Mouse (Mus musculus): Measurements from ENCODE around the gene Naa10. TPM values are rescaled to one million over a fixed set of nuclear protein-coding genes. Genes with fewer than 3 reads are reported as not detected.

The Naa10 gene
- polyA plus RNA-seq, 1 experiment from 2014 or later = 117 TPM

DNA sequence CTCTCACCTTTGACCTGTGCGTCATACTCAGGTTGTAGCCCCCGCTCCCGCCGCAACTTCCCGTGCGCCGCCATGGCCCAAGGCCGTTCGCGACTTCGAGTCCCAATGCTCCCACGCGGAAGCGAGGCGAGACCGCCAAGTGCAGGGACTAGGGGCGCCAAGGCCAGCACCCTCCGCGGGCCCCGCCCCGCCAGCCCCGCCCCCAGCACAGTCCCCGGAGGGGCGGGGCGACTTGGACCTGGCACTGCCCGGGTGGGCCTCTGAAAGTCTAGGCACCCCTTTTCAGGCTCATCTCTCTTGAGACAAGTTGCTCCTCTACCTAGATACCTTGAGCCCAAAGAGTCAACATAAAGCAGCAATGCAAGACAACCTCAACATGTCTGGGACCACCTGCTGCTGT is 10.6 kb downstream of the Naa10 start:
- no peak for ATAC-seq (ENCODE audit: low FRiP score)
- H3K4me1 ChIP-seq = no peaks in the 10 kb centered on the region

DNA sequence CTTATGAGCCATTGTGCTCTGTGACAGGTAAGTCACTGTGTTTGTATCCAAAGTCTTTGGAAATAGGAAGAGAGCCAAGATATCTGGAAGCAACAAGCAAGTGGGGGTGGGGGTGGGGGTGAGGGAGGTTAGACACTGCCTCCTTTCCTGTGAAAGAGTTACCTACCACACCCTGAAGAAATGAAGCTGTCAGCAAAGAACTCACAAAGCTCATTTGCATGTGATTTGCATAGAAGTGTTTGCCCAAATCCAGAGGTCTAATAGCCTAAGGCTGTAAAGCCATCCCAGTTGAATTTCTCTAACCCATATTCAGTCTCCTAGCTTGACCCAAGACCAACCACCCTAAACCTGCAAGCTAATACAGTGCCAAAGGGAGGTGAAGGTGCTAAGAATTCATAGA is 11.3 kb downstream of the Naa10 start:
- Histone ChIP-seq H3K27me3 (no peaks in the 10 kb centered on the region; the same call in 1 of the 2 replicates), H3K9ac (no peak overlapping the region), H3K9me3 (no peaks in the 10 kb centered on the region), H3K4me1 (no peaks in the 10 kb centered on the region), H3K27ac (no peak overlapping the region), H3K4me3 (replicated peaks) (no peak overlapping the region), H3K36me3 (replicated peaks) (no peaks in the 10 kb centered on the region), H3K4me2 (no peak overlapping the region)
- no peak for ATAC-seq (ENCODE audit: low FRiP score)

More for the DNA sequence above, 10.6 kb downstream of the Naa10 start:
- H3K27ac ChIP-seq = no peak overlapping the region
- peak overlapping the region; percentile 43 for H3K4me2 ChIP-seq
- H3K9ac ChIP-seq = no peak overlapping the region
- no peaks in the 10 kb centered on the region for H3K9me3 ChIP-seq
- WGBS = 25% methylated on average over 17 of the region's 26 CpGs
- H3K4me3 ChIP-seq (replicated peaks) = no peak overlapping the region; the same call in 1 of the 2 replicates
- no peaks in the 10 kb centered on the region; the same call in 1 of the 2 replicates for H3K27me3 ChIP-seq
- H3K36me3 ChIP-seq (replicated peaks) = no peaks in the 10 kb centered on the region

DNA sequence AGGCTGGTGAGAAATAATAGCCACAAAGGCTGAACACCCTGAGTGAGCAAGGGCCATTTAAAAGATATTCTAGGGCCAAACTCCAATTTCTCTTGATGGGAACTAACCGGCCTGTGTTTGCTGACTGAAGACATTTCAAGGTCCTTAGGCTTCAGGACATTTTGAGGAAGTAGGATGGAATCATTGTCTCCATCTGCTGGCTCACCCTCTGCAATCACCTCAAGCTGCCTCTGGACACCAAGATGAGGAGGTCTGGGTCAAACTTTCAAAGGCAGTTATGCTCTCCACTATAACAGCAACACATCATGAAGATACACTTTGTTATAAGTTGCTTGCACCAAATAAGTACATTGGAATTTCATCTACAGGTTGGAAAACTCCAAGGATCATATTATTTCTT is 11.7 kb downstream of the Naa10 start:
- ATAC-seq (ENCODE audit: low FRiP score) = no peak
- H3K4me1 ChIP-seq = no peaks in the 10 kb centered on the region
- H3K27me3 ChIP-seq = no peaks in the 10 kb centered on the region; the same call in 1 of the 2 replicates
- no peak overlapping the region for H3K4me3 ChIP-seq (replicated peaks)
- no peaks in the 10 kb centered on the region for H3K36me3 ChIP-seq (replicated peaks)
- no peaks in the 10 kb centered on the region for H3K9me3 ChIP-seq
- no peak overlapping the region for H3K9ac ChIP-seq
- WGBS = 88% methylated on average over 1 of the region's 1 CpGs
- H3K27ac ChIP-seq = no peak overlapping the region
- H3K4me2 ChIP-seq = no peak overlapping the region

DNA sequence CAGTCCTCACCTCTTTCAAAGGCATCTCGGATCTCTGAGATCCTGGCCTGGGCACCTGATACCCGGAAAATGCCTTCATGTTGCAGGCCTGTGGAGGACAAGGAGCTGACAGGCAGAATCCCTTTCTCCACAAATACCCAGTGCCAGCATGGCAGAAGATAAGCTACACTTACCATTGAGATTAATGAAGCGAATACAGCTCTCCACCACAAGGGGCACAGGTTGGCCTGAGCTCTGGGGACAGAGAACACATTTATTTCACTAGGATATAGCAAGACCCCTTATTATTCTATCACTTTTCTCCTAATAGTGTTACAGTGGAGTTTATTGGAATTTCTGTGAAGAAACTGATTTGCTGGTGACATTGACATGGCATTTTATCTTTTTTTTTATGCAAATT is 23.8 kb downstream of the Naa10 start:
- 73% methylated on average over 3 of the region's 3 CpGs for WGBS
- no peaks in the 10 kb centered on the region for H3K27me3 ChIP-seq
- H3K4me3 ChIP-seq (replicated peaks) = no peak overlapping the region
- no peaks in the 10 kb centered on the region for H3K9me3 ChIP-seq
- H3K9ac ChIP-seq = no peak overlapping the region
- no peaks in the 10 kb centered on the region for H3K36me3 ChIP-seq (replicated peaks)
- H3K4me2 ChIP-seq = no peak overlapping the region
- no peak for ATAC-seq (ENCODE audit: low FRiP score)
- no peaks in the 10 kb centered on the region for H3K4me1 ChIP-seq
- H3K27ac ChIP-seq = no peak overlapping the region

DNA sequence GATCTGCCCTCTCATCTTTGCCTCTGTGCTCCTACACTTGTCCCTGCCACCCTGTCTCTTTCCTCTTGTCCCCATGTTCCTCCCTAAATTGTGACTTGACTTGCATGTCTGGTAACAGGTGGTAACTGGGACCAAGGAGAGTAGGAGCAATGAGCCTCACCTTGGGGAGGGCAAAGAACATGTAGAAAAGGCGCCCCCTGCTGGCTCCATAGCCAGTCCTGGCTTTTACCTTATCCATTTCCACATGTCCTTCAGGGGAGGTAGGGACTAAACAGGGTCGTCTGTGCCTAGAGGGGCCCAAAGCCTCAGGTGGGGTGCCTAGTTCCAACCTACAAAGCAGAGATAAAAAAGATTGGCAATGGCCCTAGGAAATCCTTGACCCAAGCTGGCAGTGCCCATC is 26.0 kb downstream of the Naa10 start, which contains the start of gene L1cam:
TSS of gene L1cam (minus strand) at position 387 of the 400 bp plus-strand sequence.
- Histone ChIP-seq H3K27me3 (no peaks in the 10 kb centered on the region), H3K4me2 (no peak within 1 kb of the TSS), H3K9ac (no peak within 1 kb of the TSS), H3K4me1 (no peaks in the 10 kb centered on the region), H3K27ac (no peak within 1 kb of the TSS), H3K9me3 (no peaks in the 10 kb centered on the region), H3K4me3 (replicated peaks) (no peak within 1 kb of the TSS), H3K36me3 (replicated peaks) (no peaks in the 10 kb centered on the region)
- WGBS = 14% methylated on average over 2 of the region's 2 CpGs
- ATAC-seq (ENCODE audit: low FRiP score) = 0 out of 2 replicates have a peak, but pooled peaks have one; percentile 49

DNA sequence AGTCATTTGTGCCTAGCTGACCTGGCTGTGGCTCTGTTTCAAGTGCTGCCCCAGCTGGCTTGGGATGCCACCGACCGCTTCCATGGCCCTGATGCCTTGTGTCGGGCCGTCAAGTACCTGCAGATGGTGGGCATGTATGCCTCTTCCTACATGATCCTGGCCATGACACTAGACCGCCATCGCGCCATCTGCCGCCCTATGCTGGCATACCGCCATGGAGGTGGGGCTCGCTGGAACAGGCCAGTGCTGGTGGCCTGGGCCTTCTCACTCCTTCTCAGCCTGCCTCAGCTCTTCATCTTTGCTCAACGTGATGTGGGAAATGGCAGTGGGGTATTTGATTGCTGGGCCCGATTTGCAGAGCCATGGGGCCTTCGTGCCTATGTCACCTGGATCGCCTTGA is 28.9 kb downstream of the Naa10 start:
- no peaks in the 10 kb centered on the region for H3K9me3 ChIP-seq
- no peak overlapping the region for H3K4me2 ChIP-seq
- no peak for ATAC-seq (ENCODE audit: low FRiP score)
- no peak overlapping the region for H3K27ac ChIP-seq
- H3K4me3 ChIP-seq (replicated peaks) = no peak overlapping the region
- no peaks in the 10 kb centered on the region for H3K4me1 ChIP-seq
- 91% methylated on average over 13 of the region's 14 CpGs for WGBS
- no peak overlapping the region for H3K9ac ChIP-seq
- no peaks in the 10 kb centered on the region for H3K36me3 ChIP-seq (replicated peaks)
- no peaks in the 10 kb centered on the region for H3K27me3 ChIP-seq

DNA sequence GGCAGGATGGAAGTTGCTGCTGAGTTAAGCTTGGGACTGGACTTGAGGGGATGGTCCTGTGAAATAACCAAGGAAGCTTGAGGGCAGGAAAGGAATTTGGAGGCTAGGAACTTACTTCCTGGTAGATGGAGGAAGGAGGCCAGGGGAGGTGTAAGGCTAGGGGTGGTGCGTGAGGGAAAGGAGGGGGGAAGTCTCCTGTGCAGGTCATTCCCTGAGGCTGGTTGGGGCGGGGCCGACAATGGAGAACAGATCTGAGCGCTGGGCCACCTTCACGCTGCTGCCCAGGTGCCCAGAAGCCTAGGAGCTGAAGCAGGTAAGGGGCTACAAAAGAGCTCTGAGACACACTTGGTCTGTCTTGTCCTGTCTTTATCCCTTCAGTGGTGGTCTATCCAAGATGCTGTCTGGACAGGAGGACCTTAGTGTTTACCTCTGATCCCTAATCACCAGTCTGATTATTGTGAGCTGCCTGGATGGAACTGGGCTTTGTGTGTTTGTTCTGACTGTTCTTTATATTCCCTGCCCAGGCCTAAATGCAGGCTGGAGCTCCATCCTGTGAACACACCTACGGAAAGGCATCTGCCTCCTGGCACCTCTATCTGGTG is 30.1 kb downstream of the Naa10 start, which contains the start of gene Avpr2:
TSS of gene Avpr2 (plus strand) at position 552 of the 602 bp plus-strand sequence.
- H3K9me3 ChIP-seq = no peaks in the 10 kb centered on the region
- WGBS = 75% methylated on average over 6 of the region's 6 CpGs
- ATAC-seq (ENCODE audit: low FRiP score) = no peak
- H3K36me3 ChIP-seq (replicated peaks) = no peaks in the 10 kb centered on the region
- H3K4me3 ChIP-seq (replicated peaks) = no peak within 1 kb of the TSS
- H3K9ac ChIP-seq = no peak within 1 kb of the TSS
- H3K27me3 ChIP-seq = no peaks in the 10 kb centered on the region
- H3K4me2 ChIP-seq = no peak within 1 kb of the TSS
- H3K4me1 ChIP-seq = no peaks in the 10 kb centered on the region
- H3K27ac ChIP-seq = no peak within 1 kb of the TSS

DNA sequence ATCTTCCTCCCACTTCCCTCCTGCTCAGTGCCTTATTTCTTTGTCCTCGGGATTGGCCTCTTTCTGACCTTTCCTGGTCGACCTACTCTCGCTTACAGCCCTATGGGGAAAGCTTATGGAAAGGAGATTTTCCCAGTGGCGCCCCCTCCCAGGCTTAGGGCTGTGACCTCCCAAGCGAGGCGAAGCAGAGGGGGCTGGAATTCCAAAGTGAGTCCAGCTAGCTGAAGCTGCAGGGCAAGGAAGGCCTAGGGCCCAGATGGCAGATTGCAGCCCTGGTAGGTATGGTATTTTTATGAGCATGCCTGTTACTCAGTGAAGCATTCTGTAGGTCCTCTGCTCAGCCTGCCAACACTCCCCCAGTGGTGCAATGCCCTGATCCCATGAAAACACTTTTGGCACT is 40.3 kb downstream of the Naa10 start:
- 19% methylated on average over 6 of the region's 6 CpGs for WGBS
- no peak overlapping the region for H3K27ac ChIP-seq

DNA sequence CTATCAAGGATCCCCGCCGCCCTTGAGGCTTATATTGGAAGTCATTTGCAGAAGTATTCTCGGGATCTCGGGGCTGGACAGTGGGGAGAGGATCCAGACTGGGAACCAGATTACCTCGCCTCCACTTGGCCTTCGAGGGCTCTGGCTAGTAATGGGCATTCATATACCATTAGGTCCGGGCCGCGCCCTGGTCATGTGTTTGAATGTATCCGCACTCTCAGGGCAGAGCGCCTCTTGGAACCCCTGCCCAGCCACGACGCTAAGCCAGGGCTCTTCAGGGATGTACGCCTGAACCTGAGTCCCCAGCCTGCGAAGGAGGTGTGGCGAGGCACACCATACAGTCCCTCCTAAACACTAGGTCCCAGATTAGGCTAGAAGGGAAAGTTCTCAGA is 40.7 kb downstream of the Naa10 start:
- WGBS = 28% methylated on average over 15 of the region's 16 CpGs
- peak overlapping the region; percentile 63 for H3K4me2 ChIP-seq
- no peaks in the 10 kb centered on the region for H3K9me3 ChIP-seq
- H3K36me3 ChIP-seq (replicated peaks) = no peaks in the 10 kb centered on the region
- ATAC-seq (ENCODE audit: low FRiP score) = peak; percentile 63
- H3K27me3 ChIP-seq = peaks cover 18% of the 10 kb centered on the region; the same call in 1 of the 2 replicates
- H3K4me3 ChIP-seq (replicated peaks) = peak overlapping the region; percentile 45
- no peak overlapping the region for H3K27ac ChIP-seq
- H3K9ac ChIP-seq = peak overlapping the region; percentile 50; the same call in 1 of the 2 replicates
- H3K4me1 ChIP-seq = no peaks in the 10 kb centered on the region

More for the DNA sequence above, 40.3 kb downstream of the Naa10 start:
- H3K4me1 ChIP-seq = no peaks in the 10 kb centered on the region
- H3K9me3 ChIP-seq = no peaks in the 10 kb centered on the region
- peaks cover 18% of the 10 kb centered on the region; the same call in 1 of the 2 replicates for H3K27me3 ChIP-seq
- peak; percentile 40; the same call in 1 of the 2 replicates for ATAC-seq (ENCODE audit: low FRiP score)
- H3K9ac ChIP-seq = no peak overlapping the region
- no peak overlapping the region for H3K4me3 ChIP-seq (replicated peaks)
- peak overlapping the region; percentile 63; the same call in 1 of the 2 replicates for H3K4me2 ChIP-seq
- H3K36me3 ChIP-seq (replicated peaks) = no peaks in the 10 kb centered on the region

DNA sequence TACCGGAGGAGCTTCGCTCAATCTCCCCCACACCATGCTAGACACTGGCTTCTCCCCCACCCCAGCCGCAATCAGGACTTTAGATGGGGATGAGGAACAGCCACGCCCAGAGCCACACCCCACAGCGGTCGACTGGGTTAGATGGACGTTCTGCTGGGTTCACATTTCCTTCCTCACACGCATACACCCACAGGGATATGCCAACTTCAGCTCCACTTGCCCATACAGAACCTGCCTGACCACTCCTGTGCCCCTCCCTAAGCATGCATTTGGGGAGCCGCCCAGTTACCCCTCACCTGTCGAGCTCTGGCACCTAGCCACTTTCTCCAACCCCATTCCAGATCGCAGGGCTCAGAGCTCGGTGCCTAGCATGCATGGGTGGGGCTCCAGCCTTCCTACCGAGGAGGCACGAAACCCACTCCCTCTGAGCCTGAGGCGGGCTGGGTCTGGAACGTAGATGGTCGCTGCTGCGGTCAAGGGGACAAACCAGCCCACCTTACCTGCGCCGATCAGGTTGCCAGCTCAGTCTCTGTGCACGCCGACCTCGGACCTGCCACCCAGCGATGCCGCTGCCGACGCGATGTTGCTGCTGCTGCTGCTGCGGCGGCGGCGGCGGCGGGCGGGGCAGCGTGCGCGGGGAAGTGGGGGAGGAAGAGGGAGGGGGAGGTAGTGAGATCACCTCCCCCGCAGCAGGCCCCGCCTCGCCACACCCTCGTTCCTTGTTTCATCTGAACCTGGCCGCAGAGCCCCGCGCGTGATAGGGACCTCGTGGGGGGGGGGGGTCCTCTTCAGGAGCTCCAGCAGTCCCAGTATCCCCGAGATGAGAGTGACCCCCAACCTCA is 41.3 kb downstream of the Naa10 start:
- ATAC-seq (ENCODE audit: low FRiP score) = peak; percentile 72
- H3K4me2 ChIP-seq = peak overlapping the region; percentile 63
- H3K36me3 ChIP-seq (replicated peaks) = no peaks in the 10 kb centered on the region
- peaks cover 18% of the 10 kb centered on the region; the same call in 1 of the 2 replicates for H3K27me3 ChIP-seq
- H3K4me1 ChIP-seq = no peaks in the 10 kb centered on the region
- H3K27ac ChIP-seq = no peak overlapping the region; the same call in 1 of the 2 replicates
- peak overlapping the region; percentile 50 for H3K9ac ChIP-seq
- WGBS = 18% methylated on average over 25 of the region's 48 CpGs
- peak overlapping the region; percentile 45 for H3K4me3 ChIP-seq (replicated peaks)
- no peaks in the 10 kb centered on the region for H3K9me3 ChIP-seq

DNA sequence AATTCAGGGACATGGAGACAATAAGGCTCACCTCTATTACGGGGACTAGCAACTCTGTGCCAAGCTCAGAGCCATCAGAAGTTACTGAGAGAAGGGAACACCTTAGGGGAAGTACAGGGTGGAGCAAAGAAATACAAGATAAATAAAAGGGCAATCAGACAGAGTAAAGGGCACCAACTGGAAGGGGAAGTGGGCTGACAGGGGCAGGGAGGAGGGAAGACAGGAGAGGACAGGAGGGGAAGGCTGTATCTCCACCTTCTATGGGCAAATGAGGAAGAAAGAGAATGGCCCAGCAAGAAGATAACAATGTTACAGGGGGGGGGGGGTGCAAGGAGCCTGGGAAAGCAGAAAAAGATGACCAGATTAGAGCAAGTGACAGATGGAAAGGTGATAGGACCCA is 44.7 kb downstream of the Naa10 start:
- ATAC-seq (ENCODE audit: low FRiP score) = no peak
- Histone ChIP-seq H3K36me3 (replicated peaks) (no peaks in the 10 kb centered on the region), H3K27me3 (peaks cover 18% of the 10 kb centered on the region; the same call in 1 of the 2 replicates), H3K9ac (no peak overlapping the region), H3K4me2 (peak overlapping the region; percentile 21), H3K4me3 (replicated peaks) (no peak overlapping the region), H3K9me3 (no peaks in the 10 kb centered on the region), H3K27ac (no peak overlapping the region), H3K4me1 (no peaks in the 10 kb centered on the region)
- WGBS = 67% methylated on average over 1 of the region's 1 CpGs

DNA sequence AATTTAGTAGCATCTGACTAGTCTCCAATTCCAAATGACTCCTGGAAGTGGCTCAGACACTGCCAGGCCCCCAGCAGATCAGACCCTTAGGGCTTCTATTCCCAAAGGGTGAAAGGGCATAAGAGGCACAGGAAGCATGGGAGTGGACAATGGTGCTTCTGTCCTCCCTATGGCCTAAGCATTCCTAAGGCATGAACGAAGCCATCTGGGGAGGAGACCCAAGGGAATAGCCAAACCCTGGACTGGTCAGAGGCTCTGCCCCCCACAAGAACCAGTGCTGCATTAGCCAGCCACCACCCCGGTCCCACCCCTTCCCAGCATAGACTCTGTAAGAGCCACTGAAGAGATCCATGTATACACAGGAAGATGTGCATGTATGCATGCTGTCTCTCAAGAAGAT is 45.9 kb downstream of the Naa10 start:
- H3K9ac ChIP-seq = no peak overlapping the region
- H3K4me2 ChIP-seq = peak overlapping the region; percentile 21; the same call in 1 of the 2 replicates
- no peak overlapping the region for H3K27ac ChIP-seq
- 65% methylated on average over 2 of the region's 2 CpGs for WGBS
- H3K36me3 ChIP-seq (replicated peaks) = no peaks in the 10 kb centered on the region
- peaks cover 14% of the 10 kb centered on the region; the same call in 1 of the 2 replicates for H3K27me3 ChIP-seq
- no peaks in the 10 kb centered on the region for H3K4me1 ChIP-seq
- H3K4me3 ChIP-seq (replicated peaks) = no peak overlapping the region
- ATAC-seq (ENCODE audit: low FRiP score) = no peak
- no peaks in the 10 kb centered on the region for H3K9me3 ChIP-seq
